Mouse (Mus musculus) forebrain, embryonic 16.5 days (tissue): ENCODE results near the gene Wfdc15a. TPM values are rescaled to one million over a fixed set of nuclear protein-coding genes. Genes with fewer than 3 reads are reported as not detected.
"Not testable (repeated sequence)": the region's sequence is repeated elsewhere in the genome, so short reads cannot be mapped to it uniquely, and the experiment has no call there.

Experiments
- ATAC-seq: fragments of 200-750 bp; cut with Nextera tagmentation; 2 replicates; pipeline ENCODE4 v1.8.0; 2017; ENCODE audit warnings: mild to moderate bottlenecking, moderate library complexity
- H3K27ac ChIP-seq: fragments of 300-500 bp; sonication (generic); 2 replicates; pipeline ENCODE4 v1.5.1; 2014; ENCODE audit warnings: low read length, control low read depth
- H3K27me3 ChIP-seq: fragments of 300-500 bp; sonication (generic); replicated peaks from 2 replicates; pipeline ENCODE4 v1.6.1; 2014; ENCODE audit warnings: low read length; ENCODE audit not compliant: control insufficient read depth, insufficient read depth
- H3K36me3 ChIP-seq: fragments of 300-500 bp; sonication (generic); 2 replicates; pipeline ENCODE4 v1.6.1; 2014; ENCODE audit not compliant: control insufficient read depth, insufficient read depth
- H3K4me1 ChIP-seq: fragments of 300-500 bp; sonication (generic); replicated peaks from 2 replicates; pipeline ENCODE4 v1.6.1; 2014; ENCODE audit warnings: low read length; ENCODE audit not compliant: control insufficient read depth, insufficient read depth
- H3K4me2 ChIP-seq: fragments of 300-500 bp; sonication (generic); 2 replicates; pipeline ENCODE4 v1.6.1; 2014; ENCODE audit warnings: mild to moderate bottlenecking, low read length, control low read depth
- H3K4me3 ChIP-seq: fragments of 300-500 bp; sonication (generic); replicated peaks from 2 replicates; pipeline ENCODE4 v1.5.1; 2014; ENCODE audit warnings: mild to moderate bottlenecking, low read length, control low read depth
- H3K9ac ChIP-seq: fragments of 300-500 bp; sonication (generic); replicated peaks from 2 replicates; pipeline ENCODE4 v1.6.1; 2014; ENCODE audit warnings: low read depth, low read length, control low read depth
- H3K9me3 ChIP-seq: fragments of 300-500 bp; sonication (generic); 2 replicates; pipeline ENCODE4 v1.6.1; 2016; ENCODE audit warnings: low read length; ENCODE audit not compliant: control insufficient read depth
- WGBS: fragments of 180-500 bp; shearing (Covaris S2); extraction: QIAGEN DNeasy Blood & Tissue Kit; methylation state at CpG from one replicate; pipeline ENCODE4 v1.1.7; 2014; 5-methylcytosine and 5-hydroxymethylcytosine counted together
- polyA plus RNA-seq: library from polyadenylated mRNA; unstranded; fragments of >200 nt; fragmentation: Nextera tagmentation; extraction: Ambion mirVana; gene quantifications from 2 replicates; pipeline ENCODE4 v1.2.1, GENCODE M21; 2015

Wfdc15a gene
- polyA plus RNA-seq, 1 experiment from 2014 or later: not detected

- ATAC-seq, H3K4me1 ChIP-seq, H3K9me3 ChIP-seq, H3K27ac ChIP-seq, H3K27me3 ChIP-seq, H3K36me3 ChIP-seq, H3K9ac ChIP-seq, H3K4me2 ChIP-seq, H3K4me3 ChIP-seq: not testable (repeated sequence)
- WGBS: 93% methylated on average over 10 of the region's 10 CpGs
Observed at GRCm38 (mm10) chr2:164206011-164206410, 6.1 kb upstream of the Wfdc15a start.

GRCm38 (mm10) chr2:164196700-164196990 is 3.3 kb downstream of the Wfdc15a start:
- no peak for ATAC-seq
- Histone ChIP-seq H3K36me3 (no peaks in the 10 kb centered on the region), H3K4me3 (no peak overlapping the region), H3K9ac (no peak overlapping the region), H3K27me3 (no peaks in the 10 kb centered on the region), H3K9me3 (no peaks in the 10 kb centered on the region), H3K27ac (no peak overlapping the region), H3K4me2 (no peak overlapping the region), H3K4me1 (no peaks in the 10 kb centered on the region)
- WGBS: 80% methylated on average over 5 of the region's 5 CpGs

GRCm38 (mm10) chr2:164195971-164196699 is 3.8 kb downstream of the Wfdc15a start:
- no peak for ATAC-seq
- no peak overlapping the region for H3K4me3 ChIP-seq
- H3K9me3 ChIP-seq: no peaks in the 10 kb centered on the region
- no peak overlapping the region for H3K4me2 ChIP-seq
- no peak overlapping the region for H3K9ac ChIP-seq
- H3K27ac ChIP-seq: no peak overlapping the region
- H3K36me3 ChIP-seq: no peaks in the 10 kb centered on the region
- H3K4me1 ChIP-seq: no peaks in the 10 kb centered on the region
- no peaks in the 10 kb centered on the region for H3K27me3 ChIP-seq
- WGBS: 91% methylated on average over 5 of the region's 5 CpGs

- no peak overlapping the region for H3K4me3 ChIP-seq
- no peak overlapping the region for H3K9ac ChIP-seq
- ATAC-seq: no peak
- no peaks in the 10 kb centered on the region for H3K36me3 ChIP-seq
- no peak overlapping the region for H3K4me2 ChIP-seq
- H3K27ac ChIP-seq: no peak overlapping the region
- no peaks in the 10 kb centered on the region for H3K27me3 ChIP-seq
- no peaks in the 10 kb centered on the region for H3K4me1 ChIP-seq
- no peaks in the 10 kb centered on the region for H3K9me3 ChIP-seq
- 83% methylated on average over 5 of the region's 5 CpGs for WGBS
Observed at GRCm38 (mm10) chr2:164194959-164195630, 4.8 kb downstream of the Wfdc15a start.

- ATAC-seq: no peak
- no peaks in the 10 kb centered on the region for H3K9me3 ChIP-seq
Observed at GRCm38 (mm10) chr2:164192279-164192678, 7.7 kb downstream of the Wfdc15a start.

DNA sequence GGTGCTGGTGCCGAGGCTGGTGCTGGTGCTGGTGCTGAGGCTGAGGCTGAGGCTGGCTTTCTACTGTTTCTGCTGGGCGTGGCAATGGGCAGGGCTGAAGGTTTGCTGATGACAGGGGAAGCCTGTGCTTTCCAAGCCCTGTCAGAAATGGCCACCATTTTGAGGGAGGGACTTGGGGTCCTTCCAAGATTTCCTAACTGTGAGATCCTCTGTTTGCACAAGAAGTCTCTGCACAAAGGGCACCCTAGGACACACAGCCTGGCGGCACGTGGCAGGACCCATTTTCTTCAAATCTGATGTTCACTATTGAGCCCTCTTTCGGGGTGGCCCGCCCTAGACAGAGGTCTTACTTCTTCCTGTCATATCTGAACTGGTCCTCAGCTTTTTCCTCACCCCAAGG is 9.4 kb downstream of the Wfdc15a start, which contains the start of gene Wfdc12:
Gene Wfdc12, minus strand, starts transcription at position 33 of the 400 bp plus-strand sequence.
- H3K4me3 ChIP-seq: no peak within 1 kb of the TSS
- ATAC-seq: no peak

More at GRCm38 (mm10) chr2:164192279-164192678, 7.7 kb downstream of the Wfdc15a start:
- H3K27me3 ChIP-seq: no peaks in the 10 kb centered on the region
- no peaks in the 10 kb centered on the region for H3K4me1 ChIP-seq
- H3K4me3 ChIP-seq: no peak overlapping the region
- no peak overlapping the region for H3K4me2 ChIP-seq
- no peak overlapping the region for H3K27ac ChIP-seq
- no peak overlapping the region for H3K9ac ChIP-seq
- no peaks in the 10 kb centered on the region for H3K36me3 ChIP-seq

GRCm38 (mm10) chr2:164188722-164189121 is 11.2 kb downstream of the Wfdc15a start:
- no peak for ATAC-seq
- Histone ChIP-seq H3K4me1 (peaks cover 2% of the 10 kb centered on the region; the same call in 1 of the 2 replicates), H3K27ac (no peak overlapping the region), H3K36me3 (no peaks in the 10 kb centered on the region), H3K4me2 (no peak overlapping the region), H3K27me3 (no peaks in the 10 kb centered on the region), H3K9me3 (no peaks in the 10 kb centered on the region), H3K4me3 (no peak overlapping the region), H3K9ac (no peak overlapping the region)
- WGBS: 35% methylated on average over 5 of the region's 5 CpGs

More for the DNA sequence above, 9.4 kb downstream of the Wfdc15a start, which contains the start of gene Wfdc12:
- no peak within 1 kb of the TSS for H3K9ac ChIP-seq
- WGBS: 89% methylated on average over 6 of the region's 6 CpGs
- no peaks in the 10 kb centered on the region for H3K4me1 ChIP-seq
- H3K27me3 ChIP-seq: no peaks in the 10 kb centered on the region
- no peaks in the 10 kb centered on the region for H3K9me3 ChIP-seq
- H3K36me3 ChIP-seq: no peaks in the 10 kb centered on the region
- no peak within 1 kb of the TSS for H3K27ac ChIP-seq
- no peak within 1 kb of the TSS for H3K4me2 ChIP-seq

- Histone ChIP-seq H3K36me3 (no peaks in the 10 kb centered on the region), H3K27me3 (no peaks in the 10 kb centered on the region), H3K27ac (no peak overlapping the region), H3K4me1 (peaks cover 2% of the 10 kb centered on the region; the same call in 1 of the 2 replicates), H3K4me3 (no peak overlapping the region), H3K9ac (no peak overlapping the region), H3K9me3 (no peaks in the 10 kb centered on the region), H3K4me2 (no peak overlapping the region)
- WGBS: 37% methylated on average over 9 of the region's 9 CpGs
- no peak for ATAC-seq
Observed at GRCm38 (mm10) chr2:164184145-164184719, 15.7 kb downstream of the Wfdc15a start.

GRCm38 (mm10) chr2:164183340-164183739 is 16.6 kb downstream of the Wfdc15a start:
- H3K4me2 ChIP-seq: no peak overlapping the region
- no peak overlapping the region for H3K9ac ChIP-seq
- no peaks in the 10 kb centered on the region for H3K9me3 ChIP-seq
- no peak overlapping the region for H3K4me3 ChIP-seq
- 64% methylated on average over 9 of the region's 9 CpGs for WGBS
- ATAC-seq: no peak
- peaks cover 2% of the 10 kb centered on the region; the same call in 1 of the 2 replicates for H3K4me1 ChIP-seq
- no peaks in the 10 kb centered on the region for H3K36me3 ChIP-seq
- no peaks in the 10 kb centered on the region for H3K27me3 ChIP-seq
- no peak overlapping the region for H3K27ac ChIP-seq
